Mouse (Mus musculus): ENCODE results near the gene Gpr137c. TPM values are rescaled to one million over a fixed set of nuclear protein-coding genes. Genes with fewer than 3 reads are reported as not detected.

The Gpr137c gene
- total RNA-seq, 2 experiments from 2014 or later = 3.0 to 5.0 TPM

GRCm38 (mm10) chr14:45282066-45282465, 62.5 kb downstream of the Gpr137c start:
- DNase-seq (ENCODE audit: low spot score in 2 of 2) = no peak

GRCm38 (mm10) chr14:45291608-45292007, 72.1 kb downstream of the Gpr137c start:
- no peak for DNase-seq (ENCODE audit: low spot score in 2 of 2)

- DNase-seq (ENCODE audit: low spot score in 2 of 2) = no peak
Measured at GRCm38 (mm10) chr14:45303939-45304338, 84.4 kb downstream of the Gpr137c start.

- no peak for DNase-seq (ENCODE audit: low spot score in 2 of 2)
Measured at GRCm38 (mm10) chr14:45304389-45304788, 84.9 kb downstream of the Gpr137c start.

GRCm38 (mm10) chr14:45305852-45306251, 86.3 kb downstream of the Gpr137c start:
- DNase-seq (ENCODE audit: low spot score in 2 of 2) = no peak

- DNase-seq (ENCODE audit: low spot score in 2 of 2) = no peak
Measured at GRCm38 (mm10) chr14:45307630-45308328, 88.3 kb downstream of the Gpr137c start.

GRCm38 (mm10) chr14:45309646-45310045, 90.1 kb downstream of the Gpr137c start:
- DNase-seq (ENCODE audit: low spot score in 2 of 2) = no peak

- no peak for DNase-seq (ENCODE audit: low spot score in 2 of 2)
Measured at GRCm38 (mm10) chr14:45310101-45310500, 90.6 kb downstream of the Gpr137c start.

- DNase-seq (ENCODE audit: low spot score in 2 of 2) = no peak
Measured at GRCm38 (mm10) chr14:45316927-45317326, 97.4 kb downstream of the Gpr137c start.

- peak in 1 of 2 experiments; percentile 23 for DNase-seq (ENCODE audit: low spot score in 2 of 2)
Measured at GRCm38 (mm10) chr14:45317921-45318411, 98.4 kb downstream of the Gpr137c start.

GRCm38 (mm10) chr14:45318426-45319236, 99.1 kb downstream of the Gpr137c start, which contains the start of gene Ero1l:
TSS of gene Ero1l (minus strand) at chr14:45318771.
- peak; percentile 78 to 83 for DNase-seq (ENCODE audit: low spot score in 2 of 2)

GRCm38 (mm10) chr14:45319237-45319610, 99.7 kb downstream of the Gpr137c start:
- DNase-seq (ENCODE audit: low spot score in 2 of 2) = no peak

GRCm38 (mm10) chr14:45320111-45320510, 100.6 kb downstream of the Gpr137c start:
- DNase-seq (ENCODE audit: low spot score in 2 of 2) = no peak

GRCm38 (mm10) chr14:45321067-45321466, 101.5 kb downstream of the Gpr137c start:
- no peak for DNase-seq (ENCODE audit: low spot score in 2 of 2)

- DNase-seq (ENCODE audit: low spot score in 2 of 2) = no peak
Measured at GRCm38 (mm10) chr14:45321622-45322021, 102.1 kb downstream of the Gpr137c start.

- DNase-seq (ENCODE audit: low spot score in 2 of 2) = no peak
Measured at GRCm38 (mm10) chr14:45322450-45322849, 102.9 kb downstream of the Gpr137c start.

GRCm38 (mm10) chr14:45323320-45323719, 103.8 kb downstream of the Gpr137c start:
- no peak for DNase-seq (ENCODE audit: low spot score in 2 of 2)

- no peak for DNase-seq (ENCODE audit: low spot score in 2 of 2)
Measured at GRCm38 (mm10) chr14:45325471-45325870, 106.0 kb downstream of the Gpr137c start.

GRCm38 (mm10) chr14:45328072-45328713, 108.7 kb downstream of the Gpr137c start:
- DNase-seq (ENCODE audit: low spot score in 2 of 2) = no peak

GRCm38 (mm10) chr14:45329018-45329588, 109.6 kb downstream of the Gpr137c start:
- no peak for DNase-seq (ENCODE audit: low spot score in 2 of 2)

- DNase-seq (ENCODE audit: low spot score in 2 of 2) = peak; percentile 80 to 89
Measured at GRCm38 (mm10) chr14:45329589-45330181, 110.2 kb downstream of the Gpr137c start, which contains the start of gene Psmc6. TSS of gene Psmc6 (plus strand) at chr14:45329788.
